Mouse (Mus musculus) cerebellum, adult 11 months (tissue): ENCODE results near the gene Plekha6.
A peak's percentile ranks its signal among the peaks of the same experiment; 100 is the strongest.

Experiments
- DNase-seq: peaks from one replicate; pipeline ENCODE4 v3.0.0; 2022

The Plekha6 gene

GRCm38 (mm10) chr1:133182706-133183095 is 18.7 kb downstream of the Plekha6 start:
- DNase-seq: peak; percentile 20

GRCm38 (mm10) chr1:133183141-133183925 is 19.3 kb downstream of the Plekha6 start:
- DNase-seq: no peak

GRCm38 (mm10) chr1:133187948-133188680 is 24.1 kb downstream of the Plekha6 start:
- DNase-seq: no peak

GRCm38 (mm10) chr1:133188719-133189118 is 24.7 kb downstream of the Plekha6 start:
- DNase-seq: no peak

- DNase-seq: no peak
Observed at GRCm38 (mm10) chr1:133189471-133189870, 25.5 kb downstream of the Plekha6 start.

- DNase-seq: no peak
Observed at GRCm38 (mm10) chr1:133190550-133190949, 26.5 kb downstream of the Plekha6 start.

GRCm38 (mm10) chr1:133196181-133196580 is 32.2 kb downstream of the Plekha6 start:
- no peak for DNase-seq

- no peak for DNase-seq
Observed at GRCm38 (mm10) chr1:133197266-133197665, 33.3 kb downstream of the Plekha6 start.

GRCm38 (mm10) chr1:133199706-133200105 is 35.7 kb downstream of the Plekha6 start:
- DNase-seq: no peak

GRCm38 (mm10) chr1:133201499-133201898 is 37.5 kb downstream of the Plekha6 start:
- DNase-seq: no peak

GRCm38 (mm10) chr1:133203701-133204100 is 39.7 kb downstream of the Plekha6 start:
- DNase-seq: no peak

GRCm38 (mm10) chr1:133204341-133204849 is 40.4 kb downstream of the Plekha6 start:
- no peak for DNase-seq

- no peak for DNase-seq
Observed at GRCm38 (mm10) chr1:133204985-133205384, 41.0 kb downstream of the Plekha6 start.

GRCm38 (mm10) chr1:133208086-133208815 is 44.2 kb downstream of the Plekha6 start:
- no peak for DNase-seq

GRCm38 (mm10) chr1:133209036-133209435 is 45.0 kb downstream of the Plekha6 start:
- no peak for DNase-seq

GRCm38 (mm10) chr1:133209482-133209881 is 45.5 kb downstream of the Plekha6 start:
- no peak for DNase-seq

GRCm38 (mm10) chr1:133209901-133210516 is 46.0 kb downstream of the Plekha6 start:
- DNase-seq: peak; percentile 19

- DNase-seq: no peak
Observed at GRCm38 (mm10) chr1:133210766-133211165, 46.8 kb downstream of the Plekha6 start.

- DNase-seq: no peak
Observed at GRCm38 (mm10) chr1:133212273-133212672, 48.3 kb downstream of the Plekha6 start.

- DNase-seq: no peak
Observed at GRCm38 (mm10) chr1:133213098-133213497, 49.1 kb downstream of the Plekha6 start.

- no peak for DNase-seq
Observed at GRCm38 (mm10) chr1:133213901-133214300, 49.9 kb downstream of the Plekha6 start.

- no peak for DNase-seq
Observed at GRCm38 (mm10) chr1:133214672-133215359, 50.8 kb downstream of the Plekha6 start.
